Mouse (Mus musculus) limb, embryonic 11.5 days (tissue): ENCODE measurements around the gene Hist1h1a. TPM values are rescaled to one million over a fixed set of nuclear protein-coding genes. Genes with fewer than 3 reads are reported as not detected.

Experiments
- ATAC-seq: fragments of 200-750 bp; cut with Nextera tagmentation; 2 replicates; pipeline ENCODE4 v1.8.0; 2017; ENCODE audit warnings: low read depth; ENCODE audit not compliant: insufficient number of reproducible peaks, low FRiP score, low TSS enrichment
- DNase-seq: peaks from one replicate; pipeline ENCODE4 v3.0.0-alpha.2; 2015; ENCODE audit warnings: low spot score
- H3K27ac ChIP-seq: fragments of 300-500 bp; sonication (generic); replicated peaks from 2 replicates; pipeline ENCODE4 v1.5.1; 2014; ENCODE audit warnings: low read depth, mild to moderate bottlenecking, low read length
- H3K27me3 ChIP-seq: fragments of 300-500 bp; sonication (generic); 2 replicates; pipeline ENCODE4 v1.6.1; 2014; ENCODE audit warnings: mild to moderate bottlenecking, low read length, mixed read lengths; ENCODE audit not compliant: control insufficient read depth, insufficient read depth
- H3K36me3 ChIP-seq: fragments of 300-500 bp; sonication (generic); 2 replicates; pipeline ENCODE4 v1.6.1; 2014; ENCODE audit warnings: mild to moderate bottlenecking, low read length, moderate library complexity, mixed read lengths; ENCODE audit not compliant: control insufficient read depth, insufficient read depth
- H3K4me1 ChIP-seq: fragments of 300-500 bp; sonication (generic); 2 replicates; pipeline ENCODE4 v1.6.1; 2014; ENCODE audit warnings: low read length, mixed read lengths; ENCODE audit not compliant: control insufficient read depth, insufficient read depth
- H3K4me2 ChIP-seq: fragments of 300-500 bp; sonication (generic); 2 replicates; pipeline ENCODE4 v1.6.1; 2014; ENCODE audit warnings: low read depth, mild to moderate bottlenecking, moderate library complexity; ENCODE audit not compliant: severe bottlenecking
- H3K4me3 ChIP-seq: fragments of 300-500 bp; sonication (generic); 2 replicates; pipeline ENCODE4 v1.5.1; 2014; ENCODE audit warnings: low read depth, low read length
- H3K9ac ChIP-seq: fragments of 300-500 bp; sonication (generic); 2 replicates; pipeline ENCODE4 v1.6.1; 2014; ENCODE audit warnings: mild to moderate bottlenecking, low read length
- H3K9me3 ChIP-seq: fragments of 300-500 bp; sonication (generic); 2 replicates; pipeline ENCODE4 v1.6.1; 2016; ENCODE audit warnings: low read length; ENCODE audit not compliant: control insufficient read depth
- WGBS: fragments of 180-500 bp; shearing (Covaris S2); extraction: QIAGEN DNeasy Blood & Tissue Kit; methylation state at CpG from one replicate; pipeline ENCODE4 v1.1.7; 2014; 5-methylcytosine and 5-hydroxymethylcytosine counted together
- polyA plus RNA-seq: library from polyadenylated mRNA; unstranded; fragments of >200 nt; fragmentation: Nextera tagmentation; extraction: Ambion mirVana; gene quantifications from 2 replicates; pipeline ENCODE4 v1.2.1, GENCODE M21; 2014

The Hist1h1a gene
- polyA plus RNA-seq, 1 experiment from 2014 or later: 4.1 TPM

GRCm38 (mm10) chr13:23752742-23753172 lies 10.7 kb upstream of the Hist1h1a start:
- no peak for ATAC-seq
- H3K27me3 ChIP-seq: no peaks in the 10 kb centered on the region
- no peaks in the 10 kb centered on the region for H3K9me3 ChIP-seq
- no peak for DNase-seq
- H3K9ac ChIP-seq: peak overlapping the region; percentile 72
- H3K36me3 ChIP-seq: no peaks in the 10 kb centered on the region
- peak overlapping the region; percentile 27 for H3K4me3 ChIP-seq
- H3K27ac ChIP-seq: peak overlapping the region; percentile 83
- 6% methylated on average over 6 of the region's 6 CpGs for WGBS
- H3K4me1 ChIP-seq: peaks cover 6% of the 10 kb centered on the region; the same call in 1 of the 2 replicates
- peak overlapping the region; percentile 56 for H3K4me2 ChIP-seq

- no peaks in the 10 kb centered on the region for H3K36me3 ChIP-seq
- WGBS: 63% methylated on average over 4 of the region's 4 CpGs
- peak overlapping the region; percentile 83 for H3K27ac ChIP-seq
- ATAC-seq (no peak), DNase-seq (no peak)
- H3K27me3 ChIP-seq: no peaks in the 10 kb centered on the region
- H3K4me1 ChIP-seq: peaks cover 6% of the 10 kb centered on the region; the same call in 1 of the 2 replicates
- peak overlapping the region; percentile 56 for H3K4me2 ChIP-seq
- H3K9me3 ChIP-seq: no peaks in the 10 kb centered on the region
- no peak overlapping the region for H3K9ac ChIP-seq
- no peak overlapping the region for H3K4me3 ChIP-seq
Observed at GRCm38 (mm10) chr13:23753314-23754078, 10.0 kb upstream of the Hist1h1a start.

- H3K27ac ChIP-seq: no peak overlapping the region
- DNase-seq (no peak), ATAC-seq (no peak)
- peaks cover 6% of the 10 kb centered on the region; the same call in 1 of the 2 replicates for H3K4me1 ChIP-seq
- H3K27me3 ChIP-seq: no peaks in the 10 kb centered on the region
- H3K4me3 ChIP-seq: no peak overlapping the region
- H3K4me2 ChIP-seq: no peak overlapping the region
- no peaks in the 10 kb centered on the region for H3K36me3 ChIP-seq
- no peaks in the 10 kb centered on the region for H3K9me3 ChIP-seq
- no peak overlapping the region for H3K9ac ChIP-seq
Observed at GRCm38 (mm10) chr13:23755000-23755399, 8.5 kb upstream of the Hist1h1a start.

GRCm38 (mm10) chr13:23756790-23757189 lies 6.7 kb upstream of the Hist1h1a start, which contains the start of gene Hist1h4b:
Gene Hist1h4b (plus strand): TSS chr13:23757013.
- H3K27ac ChIP-seq: peak within 1 kb of the TSS; percentile 95
- H3K27me3 ChIP-seq: no peaks in the 10 kb centered on the region
- no peaks in the 10 kb centered on the region for H3K9me3 ChIP-seq
- peak; percentile 96 for DNase-seq
- peaks cover 6% of the 10 kb centered on the region; the same call in 1 of the 2 replicates for H3K4me1 ChIP-seq
- peak within 1 kb of the TSS; percentile 63 for H3K9ac ChIP-seq
- H3K4me3 ChIP-seq: peak within 1 kb of the TSS; percentile 34
- WGBS: under 1% methylated on average over 15 of the region's 22 CpGs
- H3K36me3 ChIP-seq: no peaks in the 10 kb centered on the region
- H3K4me2 ChIP-seq: peak within 1 kb of the TSS; percentile 70
- ATAC-seq: peak; percentile 66

- H3K9ac ChIP-seq: peak overlapping the region; percentile 63
- H3K4me3 ChIP-seq: peak overlapping the region; percentile 34
- ATAC-seq (no peak), DNase-seq (peak; percentile 80)
- 2% methylated on average over 15 of the region's 23 CpGs for WGBS
- H3K27ac ChIP-seq: peak overlapping the region; percentile 95
- H3K36me3 ChIP-seq: no peaks in the 10 kb centered on the region
- H3K4me1 ChIP-seq: peaks cover 6% of the 10 kb centered on the region; the same call in 1 of the 2 replicates
- peak overlapping the region; percentile 70 for H3K4me2 ChIP-seq
- no peaks in the 10 kb centered on the region for H3K27me3 ChIP-seq
- H3K9me3 ChIP-seq: no peaks in the 10 kb centered on the region
Observed at GRCm38 (mm10) chr13:23757211-23757773, 6.2 kb upstream of the Hist1h1a start.

GRCm38 (mm10) chr13:23757921-23758320 lies 5.5 kb upstream of the Hist1h1a start:
- H3K9me3 ChIP-seq: no peaks in the 10 kb centered on the region
- H3K4me1 ChIP-seq: peaks cover 6% of the 10 kb centered on the region; the same call in 1 of the 2 replicates
- H3K27ac ChIP-seq: peak overlapping the region; percentile 95; the same call in 1 of the 2 replicates
- H3K4me3 ChIP-seq: no peak overlapping the region
- peak overlapping the region; percentile 70 for H3K4me2 ChIP-seq
- ATAC-seq (no peak), DNase-seq (no peak)
- no peaks in the 10 kb centered on the region for H3K36me3 ChIP-seq
- H3K9ac ChIP-seq: no peak overlapping the region
- no peaks in the 10 kb centered on the region for H3K27me3 ChIP-seq
- WGBS: 51% methylated on average over 3 of the region's 3 CpGs

GRCm38 (mm10) chr13:23759251-23759771 lies 4.2 kb upstream of the Hist1h1a start:
- H3K36me3 ChIP-seq: no peaks in the 10 kb centered on the region
- H3K27me3 ChIP-seq: no peaks in the 10 kb centered on the region
- WGBS: 77% methylated on average over 3 of the region's 3 CpGs
- ATAC-seq (no peak), DNase-seq (no peak)
- no peak overlapping the region for H3K4me3 ChIP-seq
- H3K9me3 ChIP-seq: no peaks in the 10 kb centered on the region
- H3K9ac ChIP-seq: no peak overlapping the region
- H3K27ac ChIP-seq: no peak overlapping the region
- no peak overlapping the region for H3K4me2 ChIP-seq
- peaks cover 6% of the 10 kb centered on the region for H3K4me1 ChIP-seq

- no peaks in the 10 kb centered on the region for H3K36me3 ChIP-seq
- peak overlapping the region; percentile 86 for H3K27ac ChIP-seq
- H3K27me3 ChIP-seq: no peaks in the 10 kb centered on the region
- peak overlapping the region; percentile 74; the same call in 1 of the 2 replicates for H3K9ac ChIP-seq
- 79% methylated on average over 1 of the region's 1 CpGs for WGBS
- H3K4me3 ChIP-seq: no peak overlapping the region; the same call in 1 of the 2 replicates
- H3K4me2 ChIP-seq: peak overlapping the region; percentile 65; the same call in 1 of the 2 replicates
- DNase-seq: no peak
- H3K4me1 ChIP-seq: peaks cover 8% of the 10 kb centered on the region
- no peaks in the 10 kb centered on the region for H3K9me3 ChIP-seq
- ATAC-seq: no peak
Observed at GRCm38 (mm10) chr13:23759916-23760239, 3.6 kb upstream of the Hist1h1a start.
